Mouse (Mus musculus) monocyte, adult 5-6 weeks (primary cell): ENCODE data around the gene Fzr1. TPM values are rescaled to one million over a fixed set of nuclear protein-coding genes. Genes with fewer than 3 reads are reported as not detected.

Experiments
- ATAC-seq: fragments of 153-309, 156-312 bp; replicated peaks from 2 replicates; pipeline ENCODE4 v1.8.0; 2017; ENCODE audit warnings: mild to moderate bottlenecking; ENCODE audit not compliant: low TSS enrichment, insufficient number of reproducible peaks, severe bottlenecking, poor library complexity, low FRiP score
- total RNA-seq: library from RNA; stranded (forward); fragments of 200-1000, 200-491, 200-594 nt; gene quantifications from 3 replicates; pipeline ENCODE4 v1.2.3, GENCODE M21; 2017

Fzr1 gene
- total RNA-seq, 1 experiment from 2014 or later, result 11.7 TPM

GRCm38 (mm10) chr10:81323141-81323775 lies 55.1 kb downstream of the Fzr1 start:
- ATAC-seq, result no peak

GRCm38 (mm10) chr10:81322444-81322843 lies 55.9 kb downstream of the Fzr1 start:
- ATAC-seq, result no peak

- ATAC-seq, result no peak
Measured at GRCm38 (mm10) chr10:81321436-81321835, 56.9 kb downstream of the Fzr1 start.

GRCm38 (mm10) chr10:81320550-81321347 lies 57.6 kb downstream of the Fzr1 start, which contains the start of gene Cactin:
TSS of gene Cactin (plus strand) at chr10:81321103.
- peak; percentile 79 for ATAC-seq

GRCm38 (mm10) chr10:81319741-81320549 lies 58.4 kb downstream of the Fzr1 start:
- ATAC-seq, result no peak; the same call in none of the 2 replicates

GRCm38 (mm10) chr10:81319330-81319699 lies 59.0 kb downstream of the Fzr1 start:
- no peak for ATAC-seq

GRCm38 (mm10) chr10:81318589-81319329 lies 59.6 kb downstream of the Fzr1 start:
- ATAC-seq, result no peak

- no peak for ATAC-seq
Measured at GRCm38 (mm10) chr10:81317273-81317672, 61.0 kb downstream of the Fzr1 start.

GRCm38 (mm10) chr10:81316338-81317060 lies 61.8 kb downstream of the Fzr1 start:
- ATAC-seq, result no peak

Other genes starting within 250 kb of the Fzr1 start
- 28.4 to 40.6 TPM (median 30.5 TPM) in 3 replicates for gene Zbtb7a, start 243.3 kb downstream of the Fzr1 start, total RNA-seq
- 13.0 to 24.9 TPM (median 21.2 TPM) in 3 replicates for gene Pias4, start 210.6 kb downstream of the Fzr1 start, total RNA-seq
- gene Eef2, start 201.9 kb downstream of the Fzr1 start, total RNA-seq, result 1,029 to 1,258 TPM (median 1,077 TPM) in 3 replicates
- gene Dapk3, start 195.5 kb downstream of the Fzr1 start, total RNA-seq, result 30.4 to 45.3 TPM (median 37.3 TPM) in 3 replicates
- gene 4930442H23Rik, start 194.7 kb downstream of the Fzr1 start, total RNA-seq, result 0.49 TPM in 1 of 3 replicates, not detected in the others
- not detected in 3 replicates for gene Nmrk2, start 176.5 kb downstream of the Fzr1 start, total RNA-seq
- gene Atcay, start 147.7 kb downstream of the Fzr1 start, total RNA-seq, result not detected in 3 replicates
- 0.10 to 0.58 TPM in 2 of 3 replicates, not detected in the other for gene Zfr2, start 145.4 kb downstream of the Fzr1 start, total RNA-seq
- 10.2 to 29.6 TPM (median 11.9 TPM) in 3 replicates for gene Matk, start 125.6 kb downstream of the Fzr1 start, total RNA-seq
- gene Mrpl54, start 111.6 kb downstream of the Fzr1 start, total RNA-seq, result 77.4 to 89.3 TPM (median 78.0 TPM) in 3 replicates
- gene Apba3, start 111.6 kb downstream of the Fzr1 start, total RNA-seq, result 8.9 to 13.4 TPM (median 11.5 TPM) in 3 replicates
- gene Tjp3, start 86.9 kb downstream of the Fzr1 start, total RNA-seq, result 2.6 to 8.9 TPM (median 3.0 TPM) in 3 replicates
- gene Pip5k1c, start 85.6 kb downstream of the Fzr1 start, total RNA-seq, result 47.3 to 69.4 TPM (median 50.3 TPM) in 3 replicates
- 24.5 to 34.3 TPM (median 25.5 TPM) in 3 replicates for gene Cactin, start 57.4 kb downstream of the Fzr1 start, total RNA-seq
- 0.19 TPM in 1 of 3 replicates, not detected in the others for gene Tbxa2r, start 49.8 kb downstream of the Fzr1 start, total RNA-seq
- gene Gipc3, start 35.2 kb downstream of the Fzr1 start, total RNA-seq, result not detected in 3 replicates
- gene Hmg20b, start 28.0 kb downstream of the Fzr1 start, total RNA-seq, result 28.8 to 40.1 TPM (median 38.7 TPM) in 3 replicates
- gene Mfsd12, start 21.0 kb downstream of the Fzr1 start, total RNA-seq, result 5.3 to 9.6 TPM (median 6.3 TPM) in 3 replicates
- gene 4930404N11Rik, start 12.7 kb downstream of the Fzr1 start, total RNA-seq, result 1.4 to 2.4 TPM in 2 of 3 replicates, not detected in the other
- gene Dohh, start 5.9 kb upstream of the Fzr1 start, total RNA-seq, result 18.6 to 22.3 TPM (median 20.9 TPM) in 3 replicates
- gene Gm48551, start 6.0 kb upstream of the Fzr1 start, total RNA-seq, result 2.3 to 3.7 TPM in 2 of 3 replicates, not detected in the other
- not detected in 3 replicates for gene Gm48552, start 10.5 kb upstream of the Fzr1 start, total RNA-seq
- 3.9 to 7.9 TPM (median 6.3 TPM) in 3 replicates for gene Smim24, start 14.5 kb upstream of the Fzr1 start, total RNA-seq
- gene Nfic, start 77.1 kb upstream of the Fzr1 start, total RNA-seq, result 4.1 to 7.6 TPM (median 5.1 TPM) in 3 replicates
- gene Celf5, start 104.2 kb upstream of the Fzr1 start, total RNA-seq, result 0.32 TPM in 1 of 3 replicates, not detected in the others
- gene Ncln, start 117.9 kb upstream of the Fzr1 start, total RNA-seq, result 42.6 to 86.4 TPM (median 79.6 TPM) in 3 replicates
- gene S1pr4, start 121.6 kb upstream of the Fzr1 start, total RNA-seq, result 20.5 to 50.8 TPM (median 33.5 TPM) in 3 replicates
- gene Gna15, start 145.7 kb upstream of the Fzr1 start, total RNA-seq, result 20.3 to 41.0 TPM (median 29.4 TPM) in 3 replicates
- gene Gna11, start 166.7 kb upstream of the Fzr1 start, total RNA-seq, result 2.2 to 17.5 TPM (median 15.1 TPM) in 3 replicates
- 129 to 254 TPM (median 141 TPM) in 3 replicates for gene Aes, start 181.0 kb upstream of the Fzr1 start, total RNA-seq
- gene Tle2, start 196.0 kb upstream of the Fzr1 start, total RNA-seq, result 2.0 to 3.2 TPM (median 2.7 TPM) in 3 replicates
- gene Tle6, start 222.6 kb upstream of the Fzr1 start, total RNA-seq, result not detected in 3 replicates
- 0.75 to 2.4 TPM (median 1.8 TPM) in 3 replicates for gene BC025920, start 227.8 kb upstream of the Fzr1 start, total RNA-seq
- 4.8 to 5.8 TPM (median 5.0 TPM) in 3 replicates for gene Sirt6, start 249.3 kb upstream of the Fzr1 start, total RNA-seq